Mouse (Mus musculus): ENCODE results near the gene Nrde2. TPM values are rescaled to one million over a fixed set of nuclear protein-coding genes. Genes with fewer than 3 reads are reported as not detected.

Gene Nrde2
- total RNA-seq, 2 experiments from 2014 or later = 16.9 to 17.7 TPM

Other genes with a start within 250 kb of the Nrde2 start
- gene Kcnk13, start 195.2 kb downstream of the Nrde2 start, total RNA-seq (2021) = 10 to 100 TPM in 1 of 2 experiments, 1 to 10 TPM in 1; 8.3 to 10.4 TPM
- gene Psmc1, start 49.5 kb downstream of the Nrde2 start, total RNA-seq (2021) = 100 to 1,000 TPM; 196 to 225 TPM
- 1,000 to 10,000 TPM; 2,232 to 2,307 TPM for gene Calm1, start 39.8 kb upstream of the Nrde2 start, total RNA-seq (2021)